Mouse (Mus musculus) thymus, adult 2 months (tissue): ENCODE data around the gene Utrn. TPM values are rescaled to one million over a fixed set of nuclear protein-coding genes. Genes with fewer than 3 reads are reported as not detected.

Source experiments
- DNase-seq: peaks from one replicate; pipeline ENCODE4 v3.0.0; 2021
- H3K27ac ChIP-seq: fragments of 200-500 bp; 2 replicates; pipeline ENCODE4 v1.5.1; 2012; ENCODE audit warnings: low read length, control low read depth; ENCODE audit not compliant: control insufficient read depth, insufficient read depth
- H3K27me3 ChIP-seq: fragments of 200-500 bp; 2 replicates; pipeline ENCODE4 v1.6.1; 2012; ENCODE audit warnings: mild to moderate bottlenecking, low read length, moderate library complexity, mixed read lengths; ENCODE audit not compliant: control insufficient read depth, insufficient read depth
- H3K36me3 ChIP-seq: fragments of 200-500 bp; 2 replicates; pipeline ENCODE4 v1.6.1; 2012; ENCODE audit warnings: mild to moderate bottlenecking, low read length, moderate library complexity; ENCODE audit not compliant: control insufficient read depth, insufficient read depth
- H3K4me1 ChIP-seq: fragments of 200-500 bp; replicated peaks from 2 replicates; pipeline ENCODE4 v1.6.1; 2012; ENCODE audit warnings: low read length; ENCODE audit not compliant: control insufficient read depth, insufficient read depth
- H3K4me3 ChIP-seq: fragments of 200-500 bp; 2 replicates; pipeline ENCODE4 v1.5.1; 2012; ENCODE audit warnings: mild to moderate bottlenecking, low read length, control low read depth, moderate library complexity; ENCODE audit not compliant: control insufficient read depth, insufficient read depth
- CTCF ChIP-seq: fragments of 200-500 bp; IDR thresholded peaks from 2 replicates; pipeline ENCODE4 v1.5.1; 2012; ENCODE audit warnings: mild to moderate bottlenecking, control low read depth, low read length, moderate library complexity, borderline replicate concordance; ENCODE audit not compliant: control insufficient read depth, poor library complexity, insufficient read depth; ENCODE audit errors: extremely low read depth
- POLR2A ChIP-seq: fragments of 200-500 bp; IDR thresholded peaks from 2 replicates; pipeline ENCODE4 v1.6.1; 2012; ENCODE audit warnings: mild to moderate bottlenecking, low read length, control low read depth, moderate library complexity; ENCODE audit not compliant: control insufficient read depth, poor library complexity, insufficient read depth; ENCODE audit errors: extremely low read depth
- WGBS: fragments of 180-500 bp; shearing (Covaris S2); methylation state at CpG from one replicate; pipeline ENCODE4 v1.1.7; 2018; 5-methylcytosine and 5-hydroxymethylcytosine counted together
- polyA plus RNA-seq: library from polyadenylated mRNA; depleted of rRNA; stranded (reverse); fragments of >200 nt; gene quantifications from 2 replicates; pipeline ENCODE4 v1.2.3, GENCODE M21; 2012

Utrn gene
- polyA plus RNA-seq, 1 experiment: 30.3 TPM

GRCm38 (mm10) chr10:12796510-12796840 lies 72.7 kb downstream of the Utrn start:
- DNase-seq: no peak
- Histone ChIP-seq H3K27me3 (no peaks in the 10 kb centered on the region), H3K27ac (no peak overlapping the region), H3K4me1 (no peaks in the 10 kb centered on the region), H3K4me3 (no peak overlapping the region), H3K36me3 (no peaks in the 10 kb centered on the region)
- TF ChIP-seq CTCF (no peak), POLR2A (no peak)
- 92% methylated on average over 1 of the region's 1 CpGs for WGBS

DNA sequence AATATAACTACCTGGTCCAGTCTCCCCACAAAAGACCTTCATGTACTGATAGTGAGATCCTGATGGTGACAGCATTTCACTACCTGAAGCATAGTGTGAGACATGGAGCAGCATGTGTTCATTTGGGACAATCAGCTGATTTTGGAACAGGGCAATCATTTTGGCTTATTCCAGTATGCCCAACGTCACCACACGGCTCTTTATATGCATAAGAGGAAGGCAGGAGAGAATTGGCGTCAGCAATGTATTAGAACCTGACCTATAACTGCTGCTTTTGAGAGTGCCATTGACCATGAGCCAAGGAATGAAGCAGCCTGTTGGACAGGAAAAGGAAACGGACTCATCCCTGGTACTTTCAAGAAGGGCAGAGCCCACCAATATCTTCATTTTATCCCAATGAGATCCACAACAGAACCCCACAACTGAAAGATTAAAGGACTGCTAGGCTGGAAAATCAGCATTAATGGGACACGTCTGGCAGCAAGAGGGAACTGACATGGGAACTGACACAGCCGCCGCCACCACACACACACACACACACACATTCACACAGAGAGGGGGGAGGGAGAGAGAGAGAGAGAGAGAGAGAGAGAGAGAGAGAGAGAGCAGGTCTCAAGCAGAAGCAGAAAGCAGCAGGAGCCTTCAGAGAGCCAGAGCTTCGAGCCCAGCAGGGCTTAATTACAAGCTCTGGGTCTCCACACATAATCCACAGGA lies 73.2 kb downstream of the Utrn start:
- 93% methylated on average over 8 of the region's 8 CpGs for WGBS
- Histone ChIP-seq H3K27me3 (no peaks in the 10 kb centered on the region), H3K4me3 (no peak overlapping the region), H3K4me1 (no peaks in the 10 kb centered on the region), H3K27ac (no peak overlapping the region), H3K36me3 (no peaks in the 10 kb centered on the region)
- no peak for DNase-seq
- no peak for TF ChIP-seq CTCF
- TF ChIP-seq POLR2A: no peak

- 96% methylated on average over 6 of the region's 6 CpGs for WGBS
- no peak for DNase-seq
- H3K27me3 ChIP-seq: no peaks in the 10 kb centered on the region
- no peak overlapping the region for H3K27ac ChIP-seq
- H3K4me3 ChIP-seq: no peak overlapping the region
- peaks cover 2% of the 10 kb centered on the region; the same call in 1 of the 2 replicates for H3K4me1 ChIP-seq
- H3K36me3 ChIP-seq: no peaks in the 10 kb centered on the region
- no peak for TF ChIP-seq POLR2A
- TF ChIP-seq CTCF: no peak
Measured at GRCm38 (mm10) chr10:12792049-12792448, 77.1 kb downstream of the Utrn start.

- H3K4me3 ChIP-seq: no peak overlapping the region
- 86% methylated on average over 3 of the region's 3 CpGs for WGBS
- peaks cover 2% of the 10 kb centered on the region; the same call in 1 of the 2 replicates for H3K4me1 ChIP-seq
- no peaks in the 10 kb centered on the region for H3K36me3 ChIP-seq
- no peaks in the 10 kb centered on the region for H3K27me3 ChIP-seq
- TF ChIP-seq CTCF (no peak), POLR2A (no peak)
- DNase-seq: no peak
- H3K27ac ChIP-seq: no peak overlapping the region
Measured at GRCm38 (mm10) chr10:12790881-12791280, 78.3 kb downstream of the Utrn start.

- 95% methylated on average over 1 of the region's 1 CpGs for WGBS
- Histone ChIP-seq H3K4me1 (peaks cover 2% of the 10 kb centered on the region; the same call in 1 of the 2 replicates), H3K27me3 (no peaks in the 10 kb centered on the region), H3K36me3 (no peaks in the 10 kb centered on the region), H3K27ac (no peak overlapping the region), H3K4me3 (no peak overlapping the region)
- TF ChIP-seq CTCF (no peak), POLR2A (no peak)
- DNase-seq: no peak
Measured at GRCm38 (mm10) chr10:12788529-12788928, 80.6 kb downstream of the Utrn start.

DNA sequence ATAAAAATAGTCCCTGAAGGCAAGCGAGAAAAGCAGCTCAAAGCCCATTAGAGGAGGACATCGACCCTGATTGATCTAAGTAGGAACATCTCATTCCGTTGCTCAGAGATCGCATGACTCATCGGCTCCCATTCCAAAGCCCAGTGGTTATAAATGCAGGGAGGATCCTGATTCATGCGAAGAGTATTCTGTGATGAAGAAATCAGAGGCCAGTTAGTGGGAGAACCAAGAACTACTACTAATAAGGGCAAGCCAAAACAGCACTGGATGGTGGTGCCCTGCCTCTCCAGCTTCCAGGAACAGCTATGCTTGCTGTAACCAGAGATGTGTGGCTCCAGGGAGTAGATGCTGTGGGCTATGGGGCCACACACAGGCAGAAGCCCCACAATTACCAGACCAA lies 81.2 kb downstream of the Utrn start:
- WGBS: 92% methylated on average over 6 of the region's 6 CpGs

DNA sequence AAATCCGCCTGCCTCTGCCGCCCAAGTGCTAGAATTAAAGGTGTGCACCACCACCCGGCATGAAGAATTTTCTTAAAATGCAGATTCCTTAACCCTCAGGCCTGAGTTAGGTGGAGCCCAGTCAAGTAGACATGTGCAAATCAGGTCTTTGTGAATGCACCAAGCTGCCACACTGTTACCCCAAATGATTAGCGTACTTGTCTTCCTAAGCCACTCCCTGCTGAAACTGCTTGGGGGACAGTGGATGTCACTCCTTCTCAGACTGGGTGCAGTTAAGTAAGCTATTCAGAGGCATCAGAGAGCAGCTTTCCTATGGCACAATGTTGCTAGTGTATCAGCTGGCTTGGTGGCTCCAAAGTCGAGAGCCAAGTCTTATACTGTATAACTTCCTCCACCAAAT lies 83.9 kb downstream of the Utrn start:
- Histone ChIP-seq H3K27me3 (no peaks in the 10 kb centered on the region), H3K27ac (no peak overlapping the region), H3K36me3 (no peaks in the 10 kb centered on the region), H3K4me3 (no peak overlapping the region), H3K4me1 (peaks cover 2% of the 10 kb centered on the region; the same call in 1 of the 2 replicates)
- TF ChIP-seq POLR2A (no peak), CTCF (no peak)
- WGBS: 97% methylated on average over 5 of the region's 5 CpGs
- DNase-seq: no peak

More for the DNA sequence above, 81.2 kb downstream of the Utrn start:
- no peak for DNase-seq
- no peak overlapping the region for H3K4me3 ChIP-seq
- H3K36me3 ChIP-seq: no peaks in the 10 kb centered on the region
- peaks cover 2% of the 10 kb centered on the region; the same call in 1 of the 2 replicates for H3K4me1 ChIP-seq
- H3K27me3 ChIP-seq: no peaks in the 10 kb centered on the region
- no peak for TF ChIP-seq CTCF
- TF ChIP-seq POLR2A: no peak
- H3K27ac ChIP-seq: no peak overlapping the region
